Mouse (Mus musculus): ENCODE data around the gene Serinc4. TPM values are rescaled to one million over a fixed set of nuclear protein-coding genes. Genes with fewer than 3 reads are reported as not detected.

The Serinc4 gene
- total RNA-seq, 2 experiments from 2014 or later, result 0.40 to 0.56 TPM

- peak in 1 of 2 experiments; percentile 62 for DNase-seq (ENCODE audit: low spot score in 2 of 2)
Measured at GRCm38 (mm10) chr2:121448136-121448535, 8.4 kb downstream of the Serinc4 start.

- no peak for DNase-seq (ENCODE audit: low spot score in 2 of 2)
Measured at GRCm38 (mm10) chr2:121447006-121447405, 9.6 kb downstream of the Serinc4 start.

- no peak for DNase-seq (ENCODE audit: low spot score in 2 of 2)
Measured at GRCm38 (mm10) chr2:121446506-121446905, 10.1 kb downstream of the Serinc4 start.

- no peak for DNase-seq (ENCODE audit: low spot score in 2 of 2)
Measured at GRCm38 (mm10) chr2:121445117-121445516, 11.5 kb downstream of the Serinc4 start.

GRCm38 (mm10) chr2:121444178-121444577 is 12.4 kb downstream of the Serinc4 start, which contains the start of gene Ell3:
Gene Ell3, minus strand, starts transcription at chr2:121444278.
- DNase-seq (ENCODE audit: low spot score in 2 of 2), result no peak

- no peak for DNase-seq (ENCODE audit: low spot score in 2 of 2)
Measured at GRCm38 (mm10) chr2:121443068-121443349, 13.6 kb downstream of the Serinc4 start.

GRCm38 (mm10) chr2:121442259-121443067 is 14.1 kb downstream of the Serinc4 start:
- DNase-seq (ENCODE audit: low spot score in 2 of 2), result no peak

- DNase-seq (ENCODE audit: low spot score in 2 of 2), result no peak
Measured at GRCm38 (mm10) chr2:121441800-121442199, 14.8 kb downstream of the Serinc4 start.

- DNase-seq (ENCODE audit: low spot score in 2 of 2), result no peak
Measured at GRCm38 (mm10) chr2:121440834-121441605, 15.6 kb downstream of the Serinc4 start.

- no peak for DNase-seq (ENCODE audit: low spot score in 2 of 2)
Measured at GRCm38 (mm10) chr2:121439746-121440145, 16.8 kb downstream of the Serinc4 start.

GRCm38 (mm10) chr2:121434854-121435253 is 21.7 kb downstream of the Serinc4 start:
- DNase-seq (ENCODE audit: low spot score in 2 of 2), result no peak

- DNase-seq (ENCODE audit: low spot score in 2 of 2), result no peak
Measured at GRCm38 (mm10) chr2:121425890-121426289, 30.7 kb downstream of the Serinc4 start.

- DNase-seq (ENCODE audit: low spot score in 2 of 2), result no peak
Measured at GRCm38 (mm10) chr2:121423166-121423565, 33.4 kb downstream of the Serinc4 start.

GRCm38 (mm10) chr2:121418476-121418875 is 38.1 kb downstream of the Serinc4 start:
- no peak for DNase-seq (ENCODE audit: low spot score in 2 of 2)

GRCm38 (mm10) chr2:121416356-121416755 is 40.2 kb downstream of the Serinc4 start:
- no peak for DNase-seq (ENCODE audit: low spot score in 2 of 2)

- no peak for DNase-seq (ENCODE audit: low spot score in 2 of 2)
Measured at GRCm38 (mm10) chr2:121415591-121415990, 41.0 kb downstream of the Serinc4 start.

GRCm38 (mm10) chr2:121415103-121415502 is 41.5 kb downstream of the Serinc4 start:
- DNase-seq (ENCODE audit: low spot score in 2 of 2), result no peak

GRCm38 (mm10) chr2:121414139-121414685 is 42.4 kb downstream of the Serinc4 start:
- peak in 1 of 2 experiments; percentile 47 for DNase-seq (ENCODE audit: low spot score in 2 of 2)

- DNase-seq (ENCODE audit: low spot score in 2 of 2), result peak; percentile 96 to 97
Measured at GRCm38 (mm10) chr2:121413387-121414042, 43.1 kb downstream of the Serinc4 start, which contains the start of the genes Pdia3 and Catsper2. Gene Pdia3, plus strand, starts transcription at chr2:121413775. Gene Catsper2, minus strand, starts transcription at chr2:121413792.

- DNase-seq (ENCODE audit: low spot score in 2 of 2), result no peak
Measured at GRCm38 (mm10) chr2:121412843-121413386, 43.7 kb downstream of the Serinc4 start.

GRCm38 (mm10) chr2:121408160-121408559 is 48.4 kb downstream of the Serinc4 start:
- DNase-seq (ENCODE audit: low spot score in 2 of 2), result no peak
